Mouse (Mus musculus): ENCODE results near the gene Txndc5.

DNA sequence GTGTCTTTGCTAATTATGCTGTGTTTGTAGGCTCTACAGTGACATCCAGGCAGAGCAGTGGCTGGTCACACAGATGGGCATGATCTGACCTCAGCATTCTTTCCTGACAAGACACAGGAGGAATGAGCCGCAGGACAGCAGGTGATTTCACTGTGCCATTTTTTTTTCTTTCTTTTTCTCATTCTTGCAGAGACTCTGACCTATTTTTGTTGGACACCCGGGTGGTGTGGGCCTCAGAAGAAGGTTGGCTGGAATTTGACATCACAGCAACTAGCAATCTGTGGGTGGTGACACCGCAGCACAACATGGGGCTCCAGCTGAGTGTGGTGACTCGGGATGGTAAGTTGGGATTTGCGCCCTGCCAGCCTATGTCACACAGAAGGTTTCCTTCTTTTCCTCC lies 43.9 kb downstream of the Txndc5 start:
- TF ChIP-seq CTCF (IDR thresholded peaks at IDR 0.05; ENCODE audit: borderline replicate concordance, insufficient read depth, low read depth, low read length) (no peak), POLR2A (IDR thresholded peaks at IDR 0.05; ENCODE audit: borderline replicate concordance, insufficient read depth, low read length) (no peak)
